Mouse (Mus musculus): Measurements from ENCODE around the gene D630023F18Rik. TPM values are rescaled to one million over a fixed set of nuclear protein-coding genes. Genes with fewer than 3 reads are reported as not detected.

Gene D630023F18Rik
- polyA plus RNA-seq (2014; fragmentation: Nextera tagmentation; extraction: Ambion mirVana), result 0.32 and 0.45 TPM in 2 replicates

GRCm38 (mm10) chr1:65122574-65123372 lies at the start of gene D630023F18Rik:
Gene D630023F18Rik (minus strand): TSS chr1:65123214.
- H3K27ac ChIP-seq (replicated peaks; ENCODE audit: low read depth, low read length), result no peak within 1 kb of the TSS
- WGBS, result 27% methylated on average over 9 of the region's 9 CpGs
- no peaks in the 10 kb centered on the region for H3K4me1 ChIP-seq (ENCODE audit: control insufficient read depth, insufficient read depth, low read length)
- H3K4me2 ChIP-seq (ENCODE audit: low read depth, low read length), result 0 out of 2 replicates have a peak within 1 kb of the TSS, but pooled peaks have one; percentile 3
- H3K36me3 ChIP-seq (replicated peaks; ENCODE audit: control insufficient read depth, insufficient read depth, low read depth, low read length), result no peaks in the 10 kb centered on the region
- no peaks in the 10 kb centered on the region for H3K27me3 ChIP-seq (ENCODE audit: control insufficient read depth, insufficient read depth, low read length)
- no peak within 1 kb of the TSS for H3K9ac ChIP-seq (replicated peaks; ENCODE audit: low read length)
- no peaks in the 10 kb centered on the region for H3K9me3 ChIP-seq (replicated peaks; ENCODE audit: control insufficient read depth, low read length)
- ATAC-seq (replicated peaks; ENCODE audit: insufficient number of reproducible peaks, low FRiP score, low TSS enrichment, low read depth), result no peak
- no peak for DNase-seq (ENCODE audit: low spot score)
- H3K4me3 ChIP-seq (ENCODE audit: low read depth, low read length), result no peak within 1 kb of the TSS

- no peaks in the 10 kb centered on the region for H3K4me1 ChIP-seq (ENCODE audit: control insufficient read depth, insufficient read depth, low read length)
- whole genome bisulfite sequencing, result 80% methylated on average over 4 of the region's 4 CpGs
- H3K4me2 ChIP-seq (ENCODE audit: low read depth, low read length), result no peak overlapping the region
- no peaks in the 10 kb centered on the region for H3K27me3 ChIP-seq (ENCODE audit: control insufficient read depth, insufficient read depth, low read length)
- H3K36me3 ChIP-seq (replicated peaks; ENCODE audit: control insufficient read depth, insufficient read depth, low read depth, low read length), result no peaks in the 10 kb centered on the region
- H3K4me3 ChIP-seq (ENCODE audit: low read depth, low read length), result no peak overlapping the region
- DNase-seq (ENCODE audit: low spot score) (no peak), ATAC-seq (replicated peaks; ENCODE audit: insufficient number of reproducible peaks, low FRiP score, low TSS enrichment, low read depth) (no peak)
- H3K9me3 ChIP-seq (replicated peaks; ENCODE audit: control insufficient read depth, low read length), result no peaks in the 10 kb centered on the region
- no peak overlapping the region for H3K27ac ChIP-seq (replicated peaks; ENCODE audit: low read depth, low read length)
- H3K9ac ChIP-seq (replicated peaks; ENCODE audit: low read length), result no peak overlapping the region
Observed at GRCm38 (mm10) chr1:65171579-65171978, 48.6 kb upstream of the D630023F18Rik start.

GRCm38 (mm10) chr1:65169947-65170346 lies 46.9 kb upstream of the D630023F18Rik start:
- Histone ChIP-seq H3K9me3 (replicated peaks; ENCODE audit: control insufficient read depth, low read length) (no peaks in the 10 kb centered on the region), H3K9ac (replicated peaks; ENCODE audit: low read length) (no peak overlapping the region), H3K27me3 (ENCODE audit: control insufficient read depth, insufficient read depth, low read length) (no peaks in the 10 kb centered on the region), H3K4me3 (ENCODE audit: low read depth, low read length) (no peak overlapping the region), H3K4me2 (ENCODE audit: low read depth, low read length) (no peak overlapping the region), H3K4me1 (ENCODE audit: control insufficient read depth, insufficient read depth, low read length) (no peaks in the 10 kb centered on the region), H3K36me3 (replicated peaks; ENCODE audit: control insufficient read depth, insufficient read depth, low read depth, low read length) (peaks cover 2% of the 10 kb centered on the region), H3K27ac (replicated peaks; ENCODE audit: low read depth, low read length) (no peak overlapping the region)
- no peak for DNase-seq (ENCODE audit: low spot score)
- ATAC-seq (replicated peaks; ENCODE audit: insufficient number of reproducible peaks, low FRiP score, low TSS enrichment, low read depth), result no peak
- WGBS, result 92% methylated on average over 5 of the region's 5 CpGs

GRCm38 (mm10) chr1:65169536-65169935 lies 46.5 kb upstream of the D630023F18Rik start:
- H3K4me3 ChIP-seq (ENCODE audit: low read depth, low read length), result no peak overlapping the region
- peaks cover 4% of the 10 kb centered on the region for H3K36me3 ChIP-seq (replicated peaks; ENCODE audit: control insufficient read depth, insufficient read depth, low read depth, low read length)
- 94% methylated on average over 7 of the region's 7 CpGs for WGBS
- H3K4me2 ChIP-seq (ENCODE audit: low read depth, low read length), result no peak overlapping the region
- H3K4me1 ChIP-seq (ENCODE audit: control insufficient read depth, insufficient read depth, low read length), result no peaks in the 10 kb centered on the region
- no peak for ATAC-seq (replicated peaks; ENCODE audit: insufficient number of reproducible peaks, low FRiP score, low TSS enrichment, low read depth)
- no peak overlapping the region for H3K9ac ChIP-seq (replicated peaks; ENCODE audit: low read length)
- no peaks in the 10 kb centered on the region for H3K27me3 ChIP-seq (ENCODE audit: control insufficient read depth, insufficient read depth, low read length)
- DNase-seq (ENCODE audit: low spot score), result no peak
- no peaks in the 10 kb centered on the region for H3K9me3 ChIP-seq (replicated peaks; ENCODE audit: control insufficient read depth, low read length)
- H3K27ac ChIP-seq (replicated peaks; ENCODE audit: low read depth, low read length), result no peak overlapping the region

- Histone ChIP-seq H3K36me3 (replicated peaks; ENCODE audit: control insufficient read depth, insufficient read depth, low read depth, low read length) (peaks cover 4% of the 10 kb centered on the region), H3K9me3 (replicated peaks; ENCODE audit: control insufficient read depth, low read length) (no peaks in the 10 kb centered on the region), H3K27ac (replicated peaks; ENCODE audit: low read depth, low read length) (no peak overlapping the region), H3K4me3 (ENCODE audit: low read depth, low read length) (no peak overlapping the region), H3K9ac (replicated peaks; ENCODE audit: low read length) (no peak overlapping the region), H3K27me3 (ENCODE audit: control insufficient read depth, insufficient read depth, low read length) (no peaks in the 10 kb centered on the region), H3K4me2 (ENCODE audit: low read depth, low read length) (no peak overlapping the region), H3K4me1 (ENCODE audit: control insufficient read depth, insufficient read depth, low read length) (no peaks in the 10 kb centered on the region)
- no peak for ATAC-seq (replicated peaks; ENCODE audit: insufficient number of reproducible peaks, low FRiP score, low TSS enrichment, low read depth)
- no peak for DNase-seq (ENCODE audit: low spot score)
- WGBS, result 97% methylated on average over 1 of the region's 1 CpGs
Observed at GRCm38 (mm10) chr1:65167496-65167895, 44.5 kb upstream of the D630023F18Rik start.

- Histone ChIP-seq H3K36me3 (replicated peaks; ENCODE audit: control insufficient read depth, insufficient read depth, low read depth, low read length) (peaks cover 19% of the 10 kb centered on the region), H3K27me3 (ENCODE audit: control insufficient read depth, insufficient read depth, low read length) (no peaks in the 10 kb centered on the region), H3K4me2 (ENCODE audit: low read depth, low read length) (no peak overlapping the region), H3K27ac (replicated peaks; ENCODE audit: low read depth, low read length) (no peak overlapping the region), H3K9me3 (replicated peaks; ENCODE audit: control insufficient read depth, low read length) (no peaks in the 10 kb centered on the region), H3K9ac (replicated peaks; ENCODE audit: low read length) (no peak overlapping the region), H3K4me3 (ENCODE audit: low read depth, low read length) (no peak overlapping the region), H3K4me1 (ENCODE audit: control insufficient read depth, insufficient read depth, low read length) (no peaks in the 10 kb centered on the region)
- DNase-seq (ENCODE audit: low spot score) (no peak), ATAC-seq (replicated peaks; ENCODE audit: insufficient number of reproducible peaks, low FRiP score, low TSS enrichment, low read depth) (no peak)
- 78% methylated on average over 1 of the region's 1 CpGs for WGBS
Observed at GRCm38 (mm10) chr1:65162210-65162609, 39.2 kb upstream of the D630023F18Rik start.

- H3K9me3 ChIP-seq (replicated peaks; ENCODE audit: control insufficient read depth, low read length), result no peaks in the 10 kb centered on the region
- no peak overlapping the region for H3K4me3 ChIP-seq (ENCODE audit: low read depth, low read length)
- H3K4me2 ChIP-seq (ENCODE audit: low read depth, low read length), result no peak overlapping the region
- WGBS, result 89% methylated on average over 5 of the region's 5 CpGs
- H3K36me3 ChIP-seq (replicated peaks; ENCODE audit: control insufficient read depth, insufficient read depth, low read depth, low read length), result peaks cover 7% of the 10 kb centered on the region
- H3K27me3 ChIP-seq (ENCODE audit: control insufficient read depth, insufficient read depth, low read length), result no peaks in the 10 kb centered on the region
- DNase-seq (ENCODE audit: low spot score), result no peak
- no peak overlapping the region for H3K27ac ChIP-seq (replicated peaks; ENCODE audit: low read depth, low read length)
- H3K9ac ChIP-seq (replicated peaks; ENCODE audit: low read length), result no peak overlapping the region
- ATAC-seq (replicated peaks; ENCODE audit: insufficient number of reproducible peaks, low FRiP score, low TSS enrichment, low read depth), result no peak
- no peaks in the 10 kb centered on the region for H3K4me1 ChIP-seq (ENCODE audit: control insufficient read depth, insufficient read depth, low read length)
Observed at GRCm38 (mm10) chr1:65156111-65156510, 33.1 kb upstream of the D630023F18Rik start.

GRCm38 (mm10) chr1:65154814-65155213 lies 31.8 kb upstream of the D630023F18Rik start:
- H3K9ac ChIP-seq (replicated peaks; ENCODE audit: low read length), result no peak overlapping the region
- DNase-seq (ENCODE audit: low spot score) (no peak), ATAC-seq (replicated peaks; ENCODE audit: insufficient number of reproducible peaks, low FRiP score, low TSS enrichment, low read depth) (no peak)
- H3K4me3 ChIP-seq (ENCODE audit: low read depth, low read length), result no peak overlapping the region
- no peaks in the 10 kb centered on the region for H3K27me3 ChIP-seq (ENCODE audit: control insufficient read depth, insufficient read depth, low read length)
- no peaks in the 10 kb centered on the region for H3K9me3 ChIP-seq (replicated peaks; ENCODE audit: control insufficient read depth, low read length)
- no peaks in the 10 kb centered on the region for H3K4me1 ChIP-seq (ENCODE audit: control insufficient read depth, insufficient read depth, low read length)
- H3K27ac ChIP-seq (replicated peaks; ENCODE audit: low read depth, low read length), result no peak overlapping the region
- H3K4me2 ChIP-seq (ENCODE audit: low read depth, low read length), result no peak overlapping the region
- peaks cover 3% of the 10 kb centered on the region for H3K36me3 ChIP-seq (replicated peaks; ENCODE audit: control insufficient read depth, insufficient read depth, low read depth, low read length)

All from embryonic facial prominence, embryonic 11.5 days (tissue).